Mouse (Mus musculus) macrophage (primary cell): ENCODE results near the gene Cd24a. TPM values are rescaled to one million over a fixed set of nuclear protein-coding genes. Genes with fewer than 3 reads are reported as not detected.

Experiments used
- H3K27ac ChIP-seq: fragments of 350-480 bp; formaldehyde crosslinking; 2 replicates; pipeline ENCODE4 v1.9.0; 2021
- H3K36me3 ChIP-seq: fragments of 350-480 bp; formaldehyde crosslinking; 2 replicates; pipeline ENCODE4 v1.9.0; 2021; ENCODE audit errors: inconsistent target
- H3K4me3 ChIP-seq: fragments of 350-480 bp; formaldehyde crosslinking; 2 replicates; pipeline ENCODE4 v1.9.0; 2021; ENCODE audit errors: inconsistent target
- H3K79me2 ChIP-seq: fragments of 350-480 bp; formaldehyde crosslinking; 2 replicates; pipeline ENCODE4 v1.9.0; 2021; ENCODE audit errors: inconsistent target
- WGBS: methylation state at CpG from one replicate; pipeline ENCODE4 v1.1.7; 2026; ENCODE audit warnings: inconsistent platforms; ENCODE audit not compliant: missing documents; 5-methylcytosine and 5-hydroxymethylcytosine counted together
- polyA plus RNA-seq: library from polyadenylated mRNA; stranded (reverse); fragments of 250-400 nt; gene quantifications from 3 replicates; pipeline ENCODE4 v1.2.4, GENCODE M21; 2018; ENCODE audit warnings: inconsistent platforms

Cd24a gene
- polyA plus RNA-seq, 1 experiment from 2014 or later = 18.3 TPM

DNA sequence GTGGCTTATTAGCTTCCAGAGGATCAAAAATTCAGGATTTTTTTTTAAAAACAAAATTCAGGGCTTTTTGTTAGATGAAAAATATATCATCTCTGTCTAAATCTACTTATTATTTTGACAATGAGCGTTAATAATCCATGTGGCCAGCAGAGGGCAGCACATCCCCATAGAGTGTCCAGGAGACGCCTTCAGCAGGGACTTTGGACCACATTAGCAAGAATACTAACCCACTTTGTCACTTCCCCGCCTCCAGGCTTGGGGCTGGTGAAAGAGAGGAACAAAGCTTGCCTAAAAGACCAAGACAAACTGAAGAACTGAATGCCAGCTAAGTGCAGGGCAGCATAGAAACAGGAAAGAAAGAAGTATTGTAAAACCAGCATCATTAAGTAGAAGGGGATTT is 3.1 kb upstream of the Cd24a start:
- 5% methylated on average over 3 of the region's 3 CpGs for WGBS
- Histone ChIP-seq H3K79me2 (no peaks in the 10 kb centered on the region), H3K36me3 (no peaks in the 10 kb centered on the region), H3K4me3 (no peak overlapping the region), H3K27ac (no peak overlapping the region)

DNA sequence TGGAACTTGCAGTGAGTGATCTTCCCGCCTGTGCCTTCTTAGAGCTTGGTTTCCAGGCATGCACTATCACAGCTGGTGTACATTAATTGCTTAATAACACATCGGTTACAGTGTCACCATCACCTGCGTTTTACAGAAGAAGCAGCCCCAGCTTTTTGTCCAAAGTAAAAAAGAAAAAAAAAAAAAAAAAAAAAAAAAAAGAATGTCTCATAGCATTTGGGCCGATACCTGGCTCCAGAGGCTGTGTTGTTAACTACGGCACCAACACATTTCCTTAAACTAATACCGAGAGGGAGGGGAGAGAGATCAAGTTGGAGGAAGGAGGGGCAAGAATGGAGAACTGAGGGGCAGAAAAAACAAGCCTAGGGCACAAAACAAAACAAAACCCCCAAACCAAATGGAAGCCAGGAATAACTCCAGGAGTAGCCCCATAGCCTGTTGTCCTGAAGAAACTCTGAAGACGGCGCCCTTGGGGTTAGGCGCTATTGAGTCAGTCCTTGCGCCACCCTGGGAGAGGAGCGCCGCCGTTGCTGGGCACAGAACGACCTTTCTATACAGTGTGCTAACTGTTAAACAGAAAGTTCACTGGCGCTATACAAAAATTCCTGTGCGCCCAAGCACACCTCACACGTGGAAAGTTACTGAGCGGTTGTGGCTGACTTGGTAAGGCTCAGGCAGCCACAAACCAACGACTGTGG is 636 bp upstream of the Cd24a start:
- 21% methylated on average over 19 of the region's 19 CpGs for WGBS
- H3K27ac ChIP-seq = no peak overlapping the region
- H3K79me2 ChIP-seq = no peaks in the 10 kb centered on the region
- no peaks in the 10 kb centered on the region for H3K36me3 ChIP-seq
- peak overlapping the region; percentile 10; the same call in 1 of the 2 replicates for H3K4me3 ChIP-seq

DNA sequence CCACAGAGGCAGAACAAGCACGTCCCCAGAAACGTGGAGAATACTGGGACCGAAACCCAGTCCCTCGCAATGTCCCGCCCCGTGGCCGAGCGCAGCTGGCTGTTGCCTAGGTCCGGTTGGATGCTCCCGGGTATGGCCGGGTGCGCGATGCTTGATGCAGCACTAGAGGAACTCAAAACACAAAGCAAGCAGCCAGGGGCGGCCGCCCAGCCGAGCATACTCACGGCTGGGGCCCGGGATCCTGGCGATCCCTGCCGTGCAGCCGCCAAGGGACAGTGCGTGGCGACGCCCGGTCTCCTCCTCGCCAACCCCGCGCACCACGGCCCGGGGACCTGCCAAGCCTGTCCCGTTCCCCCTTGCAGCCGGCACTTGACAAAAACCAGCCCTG is 276 bp downstream of the Cd24a start:
- Histone ChIP-seq H3K4me3 (peak overlapping the region; percentile 10; the same call in 1 of the 2 replicates), H3K79me2 (no peaks in the 10 kb centered on the region), H3K27ac (no peak overlapping the region), H3K36me3 (no peaks in the 10 kb centered on the region)
- 1% methylated on average over 31 of the region's 32 CpGs for WGBS

DNA sequence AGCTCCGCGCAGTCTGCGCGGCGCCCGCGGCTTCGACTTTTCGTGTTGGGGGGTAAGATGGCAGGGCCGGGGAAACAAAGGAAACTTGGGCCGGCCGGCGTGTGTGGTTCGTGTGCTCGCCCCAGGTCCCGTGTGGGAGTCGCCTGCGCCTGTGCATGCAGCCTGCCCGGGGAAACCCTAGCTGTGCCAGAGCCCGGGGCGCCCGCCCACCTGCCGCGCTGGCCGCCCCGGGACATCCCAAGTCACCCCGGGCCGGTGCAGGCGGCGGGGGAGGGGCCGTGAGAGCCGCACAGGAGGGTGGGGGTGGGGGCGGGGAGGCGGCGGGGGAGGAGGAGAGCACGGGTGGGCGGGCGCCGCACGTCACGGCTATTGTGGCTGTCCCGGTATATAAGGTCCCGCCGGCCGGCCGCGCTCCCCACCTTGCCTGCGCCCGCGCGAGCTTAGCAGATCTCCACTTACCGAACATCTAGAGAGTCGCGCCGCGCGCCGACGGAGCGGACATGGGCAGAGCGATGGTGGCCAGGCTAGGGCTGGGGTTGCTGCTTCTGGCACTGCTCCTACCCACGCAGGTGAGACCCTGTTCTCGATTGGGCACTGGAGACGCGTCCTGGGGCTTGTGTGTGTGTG is 783 bp downstream of the Cd24a start:
- peak overlapping the region; percentile 42 for H3K4me3 ChIP-seq
- H3K27ac ChIP-seq = no peak overlapping the region
- WGBS = 1% methylated on average over 64 of the region's 65 CpGs
- no peaks in the 10 kb centered on the region for H3K36me3 ChIP-seq
- H3K79me2 ChIP-seq = no peaks in the 10 kb centered on the region

DNA sequence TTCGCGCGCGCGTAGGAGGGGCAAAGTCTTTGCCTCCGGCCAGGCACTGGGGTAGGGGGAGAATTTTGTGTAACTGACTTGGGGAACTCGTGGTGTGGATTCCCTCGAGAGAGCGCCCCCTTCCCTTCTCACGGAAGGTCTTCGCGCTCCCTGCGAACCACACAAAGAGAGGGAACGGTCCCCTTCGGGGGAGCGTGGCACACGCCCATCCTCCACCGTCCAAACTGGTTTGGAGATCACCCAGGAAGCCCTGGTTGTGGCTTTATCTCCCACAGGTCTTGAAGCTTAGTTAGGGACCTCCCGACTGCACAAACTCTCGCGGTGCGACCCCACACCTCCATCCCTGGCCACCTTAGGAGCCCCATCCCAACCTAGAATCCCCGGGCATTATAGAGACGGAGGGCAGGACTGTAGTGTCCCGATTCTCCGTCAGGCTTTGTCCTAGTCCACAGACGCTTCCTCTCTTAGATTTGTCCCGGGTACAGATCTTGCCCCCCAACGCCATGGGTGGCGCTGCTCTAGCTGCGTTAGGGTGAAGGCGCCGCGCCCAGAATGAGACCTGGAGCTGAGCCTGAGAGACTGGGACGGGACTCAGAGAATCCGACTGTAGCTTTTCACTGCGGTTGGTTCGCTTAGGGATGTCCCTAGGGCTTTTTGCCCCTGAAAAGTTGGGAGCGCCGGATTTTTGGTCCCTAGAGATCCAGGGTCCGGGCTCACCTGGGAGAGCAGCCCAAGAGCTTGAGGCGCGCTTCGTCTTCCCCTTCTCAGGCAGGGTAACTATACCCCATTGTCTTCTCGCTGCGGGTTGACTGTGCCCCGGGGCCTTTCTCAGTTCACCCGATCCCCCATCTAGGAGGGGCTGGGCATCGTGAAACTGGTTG is 1.5 kb downstream of the Cd24a start:
- Histone ChIP-seq H3K27ac (no peak overlapping the region), H3K4me3 (peak overlapping the region; percentile 42), H3K36me3 (no peaks in the 10 kb centered on the region), H3K79me2 (no peaks in the 10 kb centered on the region)
- 2% methylated on average over 49 of the region's 49 CpGs for WGBS

DNA sequence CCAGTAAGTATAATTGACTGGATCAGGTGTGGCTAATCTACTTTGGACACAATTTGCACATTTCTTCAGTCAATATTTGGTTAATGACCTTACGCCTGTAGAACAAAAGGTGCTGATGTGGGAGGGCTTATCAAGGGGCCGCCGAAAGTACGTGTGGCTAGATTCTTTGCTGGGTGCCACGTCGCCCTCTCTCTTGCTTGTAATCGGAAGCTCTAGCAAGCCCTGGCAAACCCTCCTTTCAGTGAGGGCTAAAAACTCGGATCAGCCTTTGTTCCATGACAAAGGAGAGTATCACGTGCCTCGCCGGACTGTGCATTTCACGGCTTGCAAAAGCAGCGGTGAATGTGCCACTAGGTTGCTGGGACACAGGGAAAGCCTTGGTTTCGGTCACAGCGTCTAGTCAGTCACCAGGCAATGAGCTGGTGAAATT is 2.6 kb downstream of the Cd24a start:
- WGBS = 5% methylated on average over 15 of the region's 15 CpGs
- no peaks in the 10 kb centered on the region for H3K36me3 ChIP-seq
- H3K27ac ChIP-seq = 0 out of 2 replicates have a peak overlapping the region, but pooled peaks have one; percentile 2
- H3K79me2 ChIP-seq = no peaks in the 10 kb centered on the region
- H3K4me3 ChIP-seq = peak overlapping the region; percentile 42

DNA sequence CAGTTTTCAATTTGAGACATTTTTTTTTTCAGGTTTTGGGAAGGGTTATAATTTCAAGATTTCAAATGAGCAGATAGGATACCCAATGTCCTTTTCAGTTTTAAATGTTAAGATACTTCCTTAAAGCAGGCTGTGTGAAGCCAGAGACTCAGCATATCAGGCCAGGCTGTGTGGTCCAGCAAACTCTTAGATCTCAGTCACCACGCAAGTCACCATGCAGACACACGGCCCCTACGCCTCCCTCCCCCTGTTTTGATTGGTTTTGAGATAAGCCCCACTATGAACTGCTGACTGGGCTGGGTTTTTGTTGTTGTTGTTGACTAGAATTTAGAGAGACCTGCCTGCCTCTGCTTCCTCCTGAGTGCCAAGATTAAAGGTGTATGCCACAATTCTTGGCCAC is 3.2 kb downstream of the Cd24a start:
- H3K27ac ChIP-seq = no peak overlapping the region
- H3K79me2 ChIP-seq = no peaks in the 10 kb centered on the region
- H3K36me3 ChIP-seq = no peaks in the 10 kb centered on the region
- peak overlapping the region; percentile 42; the same call in 1 of the 2 replicates for H3K4me3 ChIP-seq
- WGBS = 73% methylated on average over 3 of the region's 3 CpGs

DNA sequence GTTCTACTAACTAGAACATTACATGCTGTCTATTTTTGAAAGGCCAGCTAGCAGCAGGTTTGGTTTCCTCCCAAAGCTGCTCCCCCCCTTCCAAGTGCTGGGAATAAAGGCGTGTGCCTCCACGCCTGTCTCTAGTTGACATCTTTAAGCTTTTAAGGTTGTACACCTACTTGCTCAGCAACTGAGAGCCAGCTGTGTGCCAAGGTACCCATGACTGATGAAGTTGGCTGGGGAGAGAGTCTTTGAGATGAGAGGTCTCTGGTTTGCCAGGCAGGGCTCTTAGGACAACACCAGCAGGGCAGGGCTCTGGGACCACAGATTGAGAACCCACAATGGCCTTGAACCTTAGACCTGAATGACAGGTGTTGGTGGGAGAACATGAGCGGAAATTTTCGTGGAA is 6.5 kb downstream of the Cd24a start:
- Histone ChIP-seq H3K79me2 (no peaks in the 10 kb centered on the region), H3K27ac (no peak overlapping the region), H3K4me3 (no peak overlapping the region), H3K36me3 (no peaks in the 10 kb centered on the region)
- WGBS = 95% methylated on average over 4 of the region's 4 CpGs

DNA sequence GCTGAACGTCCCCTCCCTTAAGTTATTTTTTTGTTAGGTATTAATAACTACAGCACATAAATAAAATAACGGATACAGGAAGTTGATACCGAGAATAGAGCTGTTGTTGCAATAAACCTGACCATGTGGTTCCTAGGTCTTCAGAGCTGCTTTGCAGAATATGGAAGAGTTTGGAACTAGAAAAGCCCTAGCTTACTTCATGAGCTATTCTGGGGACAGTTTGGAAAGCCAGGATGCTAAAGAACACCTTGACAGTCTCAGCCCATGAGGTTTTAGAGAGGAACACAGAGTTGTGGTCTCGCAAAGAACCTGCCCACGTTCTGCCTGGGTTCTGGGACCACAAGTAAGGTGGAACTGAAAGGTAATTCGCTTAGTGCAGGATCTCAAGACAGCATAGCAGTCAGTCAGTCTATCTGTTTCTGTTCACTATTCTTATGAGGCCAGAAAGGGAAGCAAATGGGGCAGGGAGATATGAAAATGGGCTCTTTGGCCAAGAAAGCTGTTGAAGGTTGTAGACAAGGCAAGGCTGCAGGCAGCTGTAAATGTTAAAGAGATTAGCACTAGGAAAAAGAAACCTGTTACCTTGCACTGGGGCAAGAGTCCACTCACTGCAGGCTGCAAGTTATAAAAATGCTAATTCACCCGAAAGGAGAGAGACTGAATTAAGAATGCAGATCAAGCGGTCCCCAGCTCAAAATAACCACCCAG is 10.5 kb downstream of the Cd24a start:
- H3K4me3 ChIP-seq = no peak overlapping the region
- H3K36me3 ChIP-seq = no peaks in the 10 kb centered on the region
- 27% methylated on average over 8 of the region's 8 CpGs for WGBS
- H3K79me2 ChIP-seq = no peaks in the 10 kb centered on the region
- H3K27ac ChIP-seq = no peak overlapping the region

DNA sequence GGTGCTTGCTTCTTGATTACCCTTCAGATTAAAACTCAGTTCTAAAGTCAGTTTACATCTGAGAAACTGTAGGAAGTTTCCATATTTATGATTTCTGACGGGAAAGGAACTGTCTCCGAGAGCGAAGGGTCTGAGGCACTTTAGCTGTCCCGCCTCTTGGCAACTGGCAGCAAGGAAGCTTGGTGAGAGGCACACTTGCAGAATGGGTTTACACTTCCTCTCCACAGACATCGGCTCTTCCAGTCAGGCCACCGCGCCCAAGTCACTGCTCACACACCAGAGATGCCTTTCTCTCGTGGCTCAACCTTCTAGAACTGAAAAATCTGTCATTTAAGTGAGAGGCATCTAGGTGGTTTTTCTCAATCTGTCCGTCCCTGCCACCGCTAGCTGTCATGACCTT is 13.4 kb downstream of the Cd24a start:
- Histone ChIP-seq H3K36me3 (no peaks in the 10 kb centered on the region), H3K4me3 (no peak overlapping the region), H3K27ac (no peak overlapping the region), H3K79me2 (no peaks in the 10 kb centered on the region)
- 19% methylated on average over 10 of the region's 10 CpGs for WGBS

DNA sequence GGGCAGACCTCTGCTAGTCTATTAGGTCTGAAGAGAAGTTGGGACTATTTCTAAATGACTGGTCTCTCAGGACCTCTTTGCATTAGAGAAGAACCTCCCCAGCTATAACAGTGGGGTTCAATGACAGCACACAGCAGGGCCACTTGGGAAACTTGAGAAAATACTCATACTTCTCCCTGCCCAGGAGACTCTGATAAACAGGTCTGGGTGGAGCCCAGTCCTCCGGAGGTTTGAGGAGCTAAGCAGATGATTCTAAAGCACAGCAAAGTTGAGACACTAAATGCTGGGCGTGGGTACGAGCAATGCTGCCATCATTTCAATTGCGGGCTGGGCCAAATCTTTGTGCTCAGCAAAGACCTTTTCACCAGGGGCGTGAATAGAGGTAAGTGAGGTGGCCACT is 15.1 kb downstream of the Cd24a start:
- Histone ChIP-seq H3K4me3 (no peak overlapping the region), H3K27ac (no peak overlapping the region)
- WGBS = 94% methylated on average over 5 of the region's 5 CpGs

DNA sequence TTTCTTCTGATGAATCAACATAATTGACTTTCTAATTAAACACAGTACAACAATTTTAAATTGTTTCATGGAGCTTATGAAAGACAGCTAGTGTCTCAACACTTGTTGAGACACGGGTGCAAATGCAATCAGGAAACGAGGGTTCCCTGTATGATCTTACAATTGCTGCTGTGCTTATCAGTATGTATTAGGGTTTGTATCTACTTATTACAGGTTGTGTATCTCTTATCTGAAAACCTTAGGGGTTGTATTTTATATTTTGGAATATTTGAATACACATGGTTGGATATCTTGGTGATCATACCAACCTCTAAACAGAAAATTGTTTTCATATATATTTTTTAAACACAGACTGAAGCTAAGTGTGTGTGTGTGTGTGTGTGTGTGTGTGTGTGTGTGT is 16.1 kb downstream of the Cd24a start:
- no peaks in the 10 kb centered on the region for H3K36me3 ChIP-seq
- H3K4me3 ChIP-seq = no peak overlapping the region
- 55% methylated on average over 2 of the region's 2 CpGs for WGBS
- no peak overlapping the region for H3K27ac ChIP-seq
- H3K79me2 ChIP-seq = no peaks in the 10 kb centered on the region

More for the DNA sequence above, 15.1 kb downstream of the Cd24a start:
- no peaks in the 10 kb centered on the region for H3K36me3 ChIP-seq
- no peaks in the 10 kb centered on the region for H3K79me2 ChIP-seq

DNA sequence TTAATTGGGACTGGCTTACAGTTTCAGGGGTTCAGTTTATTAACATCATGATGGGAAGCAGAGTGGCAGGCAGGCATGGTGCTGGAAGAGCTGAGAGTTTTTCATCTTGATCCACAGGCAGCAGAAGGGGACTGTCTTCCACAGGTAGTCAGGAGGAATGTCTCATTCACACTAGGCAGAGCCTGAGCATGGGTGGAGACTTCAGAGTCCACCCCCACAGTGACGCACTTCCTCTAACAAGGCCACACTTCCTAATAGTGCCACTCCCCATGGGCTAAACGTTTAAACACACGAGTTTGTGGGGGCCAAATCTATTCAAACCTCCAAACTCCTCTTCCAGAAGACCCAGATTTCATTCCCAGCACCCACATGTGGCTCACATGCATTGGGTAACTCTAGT is 16.8 kb downstream of the Cd24a start:
- Histone ChIP-seq H3K36me3 (no peaks in the 10 kb centered on the region), H3K79me2 (no peaks in the 10 kb centered on the region), H3K4me3 (no peak overlapping the region), H3K27ac (no peak overlapping the region)
- WGBS = 39% methylated on average over 3 of the region's 3 CpGs

DNA sequence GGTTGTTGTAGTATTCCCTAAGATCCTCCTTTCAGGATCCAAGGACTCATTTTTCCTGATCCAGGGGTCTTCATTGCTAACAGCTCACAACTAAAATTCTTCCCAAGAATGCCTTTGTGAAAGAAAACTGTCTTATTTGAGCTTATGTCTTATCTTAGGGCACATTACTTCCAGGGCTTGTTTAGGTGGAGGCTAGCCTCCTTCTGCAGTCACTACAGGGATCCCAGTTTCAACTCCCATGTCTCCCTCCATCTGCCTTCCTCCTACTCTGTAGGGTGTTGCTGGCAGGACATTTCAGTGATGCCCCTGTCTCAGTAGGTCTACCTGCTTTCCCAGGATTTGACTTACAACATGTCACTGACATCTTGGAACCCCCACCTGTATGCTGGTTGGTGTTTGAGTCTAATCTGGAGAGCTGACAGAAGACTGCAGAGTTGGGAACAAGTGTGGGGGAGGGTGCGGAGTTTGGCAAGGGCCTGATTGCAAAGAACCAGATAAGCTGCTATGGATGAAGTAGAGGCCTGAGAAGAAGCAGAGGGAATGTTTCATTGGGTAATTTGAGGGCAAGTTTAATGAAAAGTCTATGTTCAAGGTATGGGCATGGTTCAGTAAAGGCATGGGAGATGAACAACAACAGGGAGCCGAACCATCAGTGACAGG is 20.1 kb downstream of the Cd24a start:
- no peak overlapping the region for H3K4me3 ChIP-seq
- H3K79me2 ChIP-seq = no peaks in the 10 kb centered on the region
- 100% methylated on average over 2 of the region's 2 CpGs for WGBS
- no peak overlapping the region for H3K27ac ChIP-seq
- H3K36me3 ChIP-seq = no peaks in the 10 kb centered on the region
